Mouse (Mus musculus) kidney, postnatal 0 days (tissue): ENCODE measurements around the gene Mfsd11. TPM values are rescaled to one million over a fixed set of nuclear protein-coding genes. Genes with fewer than 3 reads are reported as not detected.

Experiments used
- ATAC-seq: fragments of 200-750 bp; cut with Nextera tagmentation; replicated peaks from 2 replicates; pipeline ENCODE4 v1.8.0; 2017; ENCODE audit warnings: low read depth, moderate number of reproducible peaks, moderate TSS enrichment, moderate library complexity; ENCODE audit not compliant: low FRiP score
- DNase-seq: peaks from one replicate; pipeline ENCODE4 v3.0.0-alpha.2; 2016; ENCODE audit warnings: low spot score
- H3K27ac ChIP-seq: fragments of 300-500 bp; sonication (generic); 2 replicates; pipeline ENCODE4 v1.5.1; 2014; ENCODE audit warnings: mild to moderate bottlenecking
- H3K27me3 ChIP-seq: fragments of 300-500 bp; sonication (generic); 2 replicates; pipeline ENCODE4 v1.6.1; 2014; ENCODE audit warnings: low read length, mixed read lengths; ENCODE audit not compliant: insufficient read depth
- H3K36me3 ChIP-seq: fragments of 300-500 bp; sonication (generic); 2 replicates; pipeline ENCODE4 v1.6.1; 2014; ENCODE audit warnings: low read length, mixed read lengths; ENCODE audit not compliant: insufficient read depth
- H3K4me1 ChIP-seq: fragments of 300-500 bp; sonication (generic); replicated peaks from 2 replicates; pipeline ENCODE4 v1.6.1; 2014; ENCODE audit warnings: antibody characterized with exemption, low read length, mixed read lengths; ENCODE audit not compliant: insufficient read depth
- H3K4me2 ChIP-seq: fragments of 300-500 bp; sonication (generic); 2 replicates; pipeline ENCODE4 v1.6.1; 2014; ENCODE audit warnings: mild to moderate bottlenecking, low read length, moderate library complexity, mixed read lengths
- H3K4me3 ChIP-seq: fragments of 300-500 bp; sonication (generic); replicated peaks from 2 replicates; pipeline ENCODE4 v1.5.1; 2014; ENCODE audit warnings: low read depth, low read length
- H3K9ac ChIP-seq: fragments of 300-500 bp; sonication (generic); 2 replicates; pipeline ENCODE4 v1.6.1; 2014; ENCODE audit warnings: low read depth, low read length
- H3K9me3 ChIP-seq: fragments of 300-500 bp; sonication (generic); replicated peaks from 2 replicates; pipeline ENCODE4 v1.6.1; 2016; ENCODE audit warnings: low read length, inconsistent platforms, mixed read lengths
- CTCF ChIP-seq: IDR thresholded peaks from 2 replicates; pipeline ENCODE4 v1.5.1; 2016; ENCODE audit warnings: antibody characterized with exemption, low read depth, mild to moderate bottlenecking, moderate library complexity
- WGBS: fragments of 180-500 bp; shearing (Covaris S2); extraction: QIAGEN DNeasy Blood & Tissue Kit; methylation state at CpG from one replicate; pipeline ENCODE4 v1.1.7; 2014; 5-methylcytosine and 5-hydroxymethylcytosine counted together
- polyA plus RNA-seq: library from polyadenylated mRNA; unstranded; fragments of >200 nt; fragmentation: Nextera tagmentation; extraction: Ambion mirVana; gene quantifications from 2 replicates; pipeline ENCODE4 v1.2.1, GENCODE M21; 2015

Mfsd11 gene
- polyA plus RNA-seq, 1 experiment from 2014 or later = 48.4 TPM

- H3K9me3 ChIP-seq = no peaks in the 10 kb centered on the region
- no peaks in the 10 kb centered on the region for H3K27me3 ChIP-seq
- no peak for TF ChIP-seq CTCF
- H3K4me1 ChIP-seq = peaks cover 16% of the 10 kb centered on the region; the same call in 1 of the 2 replicates
- no peak overlapping the region for H3K27ac ChIP-seq
- no peak overlapping the region for H3K4me2 ChIP-seq
- H3K36me3 ChIP-seq = no peaks in the 10 kb centered on the region
- no peak overlapping the region for H3K4me3 ChIP-seq
- 50% methylated on average over 3 of the region's 5 CpGs for WGBS
- DNase-seq (no peak), ATAC-seq (no peak)
- H3K9ac ChIP-seq = no peak overlapping the region
These were observed 27.0 kb upstream of the Mfsd11 start for GRCm38 (mm10) chr11:116825230-116825629.

- H3K9me3 ChIP-seq = no peaks in the 10 kb centered on the region
- no peaks in the 10 kb centered on the region for H3K27me3 ChIP-seq
- H3K9ac ChIP-seq = peak overlapping the region; percentile 81; the same call in 1 of the 2 replicates
- H3K27ac ChIP-seq = peak overlapping the region; percentile 83
- ATAC-seq = no peak
- no peak for TF ChIP-seq CTCF
- H3K4me1 ChIP-seq = peaks cover 12% of the 10 kb centered on the region; the same call in 1 of the 2 replicates
- H3K36me3 ChIP-seq = no peaks in the 10 kb centered on the region
- H3K4me3 ChIP-seq = peak overlapping the region; percentile 73
- WGBS = 38% methylated on average over 17 of the region's 17 CpGs
- peak overlapping the region; percentile 87 for H3K4me2 ChIP-seq
- no peak for DNase-seq
These were observed 25.4 kb upstream of the Mfsd11 start for GRCm38 (mm10) chr11:116826550-116827504.

GRCm38 (mm10) chr11:116827534-116828165, 24.6 kb upstream of the Mfsd11 start, which contains the start of gene Mxra7:
Gene Mxra7, minus strand, starts transcription at chr11:116828046.
- ATAC-seq (peak; percentile 41), DNase-seq (peak; percentile 77)
- Histone ChIP-seq H3K9ac (peak within 1 kb of the TSS; percentile 81), H3K27ac (peak within 1 kb of the TSS; percentile 83), H3K4me2 (peak within 1 kb of the TSS; percentile 87), H3K36me3 (no peaks in the 10 kb centered on the region), H3K4me1 (peaks cover 12% of the 10 kb centered on the region; the same call in 1 of the 2 replicates), H3K9me3 (no peaks in the 10 kb centered on the region), H3K27me3 (no peaks in the 10 kb centered on the region), H3K4me3 (peak within 1 kb of the TSS; percentile 73)
- under 1% methylated on average over 71 of the region's 71 CpGs for WGBS
- no peak for TF ChIP-seq CTCF

GRCm38 (mm10) chr11:116832172-116832685, 20.0 kb upstream of the Mfsd11 start:
- Histone ChIP-seq H3K4me3 (no peak overlapping the region), H3K4me1 (peaks cover 3% of the 10 kb centered on the region; the same call in 1 of the 2 replicates), H3K9ac (no peak overlapping the region), H3K27ac (no peak overlapping the region), H3K27me3 (no peaks in the 10 kb centered on the region), H3K4me2 (no peak overlapping the region), H3K9me3 (no peaks in the 10 kb centered on the region), H3K36me3 (peaks cover 30% of the 10 kb centered on the region)
- 43% methylated on average over 4 of the region's 4 CpGs for WGBS
- ATAC-seq = no peak
- no peak for TF ChIP-seq CTCF
- no peak for DNase-seq

GRCm38 (mm10) chr11:116834954-116835353, 17.3 kb upstream of the Mfsd11 start:
- DNase-seq (no peak), ATAC-seq (no peak)
- peaks cover 4% of the 10 kb centered on the region; the same call in 1 of the 2 replicates for H3K4me1 ChIP-seq
- H3K9ac ChIP-seq = no peak overlapping the region
- no peaks in the 10 kb centered on the region for H3K9me3 ChIP-seq
- no peak for TF ChIP-seq CTCF
- 93% methylated on average over 1 of the region's 1 CpGs for WGBS
- H3K36me3 ChIP-seq = peaks cover 50% of the 10 kb centered on the region
- H3K27ac ChIP-seq = no peak overlapping the region
- H3K27me3 ChIP-seq = no peaks in the 10 kb centered on the region
- H3K4me3 ChIP-seq = no peak overlapping the region
- H3K4me2 ChIP-seq = no peak overlapping the region

GRCm38 (mm10) chr11:116836283-116836682, 16.0 kb upstream of the Mfsd11 start:
- Histone ChIP-seq H3K9ac (no peak overlapping the region), H3K27ac (no peak overlapping the region), H3K36me3 (peaks cover 62% of the 10 kb centered on the region), H3K27me3 (no peaks in the 10 kb centered on the region), H3K4me1 (peaks cover 17% of the 10 kb centered on the region), H3K4me2 (no peak overlapping the region), H3K4me3 (no peak overlapping the region), H3K9me3 (no peaks in the 10 kb centered on the region)
- no peak for TF ChIP-seq CTCF
- 87% methylated on average over 4 of the region's 4 CpGs for WGBS
- DNase-seq = no peak
- ATAC-seq = no peak
